Mouse (Mus musculus) brain, embryonic 14.5 days (tissue): Measurements from ENCODE around the gene Plekhb2.

Source experiments
- CTCF ChIP-seq: fragments of 200-500 bp; IDR thresholded peaks from 2 replicates; pipeline ENCODE4 v1.5.1; 2012; ENCODE audit warnings: inconsistent platforms, mild to moderate bottlenecking, moderate library complexity, borderline replicate concordance; ENCODE audit not compliant: insufficient read depth, insufficient read length; ENCODE audit errors: extremely low read depth
- POLR2A ChIP-seq: fragments of 200-500 bp; IDR thresholded peaks from 2 replicates; pipeline ENCODE4 v1.6.1; 2012; ENCODE audit warnings: mild to moderate bottlenecking, inconsistent platforms, borderline replicate concordance; ENCODE audit not compliant: poor library complexity, insufficient read depth, insufficient read length, severe bottlenecking; ENCODE audit errors: extremely low read depth

- TF ChIP-seq POLR2A (no peak), CTCF (no peak)
These were observed 7.4 kb upstream of the Plekhb2 start for GRCm38 (mm10) chr1:34842389-34842861.
